ENCODE assay signal across 15 mouse cellular contexts in the genomic region with DNA sequence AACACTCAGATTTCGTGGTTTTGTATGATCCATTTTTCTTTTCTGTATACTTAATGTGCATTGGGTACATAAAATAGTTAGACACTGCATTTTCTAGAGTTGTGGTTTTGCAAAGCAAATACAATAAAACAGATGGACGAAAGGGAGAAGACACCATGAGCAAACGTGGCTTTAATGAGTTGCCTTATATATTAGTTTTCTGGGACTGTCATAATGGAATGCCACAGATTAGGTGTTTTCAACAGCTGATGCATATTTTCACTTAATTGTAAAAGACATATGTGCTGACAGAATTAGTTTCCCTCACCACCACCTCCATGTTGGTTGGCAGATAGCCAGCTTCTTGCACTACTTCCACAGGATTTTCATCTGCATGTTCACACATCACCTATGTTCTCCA.
"Had no signal": no experiment of that assay in that cellular context is flagged by ENCODE, and none has a peak within 500 bp of the region (broad histone marks: within the 10 kb centered on the region; RNA-seq: fewer than 3 reads in every experiment).

No protein-coding gene starts in this region.

- H3K4me3 ChIP-seq: kidney, embryonic 15.5 days; left cerebral cortex, adult 2 months; liver, embryonic 13.5 days; megakaryocyte, embryonic 14.5 days; midbrain, embryonic 10.5 days; midbrain, embryonic 13.5 days; myocyte had no signal

- H3K9me3 ChIP-seq: kidney, embryonic 15.5 days; liver, embryonic 13.5 days; megakaryocyte, embryonic 14.5 days; midbrain, embryonic 10.5 days; midbrain, embryonic 13.5 days had no signal

- H3K9ac ChIP-seq: kidney, embryonic 15.5 days; liver, embryonic 13.5 days; midbrain, embryonic 13.5 days had no signal

- ATAC-seq: intestine, postnatal 0 days; midbrain, embryonic 13.5 days; midbrain, embryonic 16.5 days had no signal

- H3K27ac ChIP-seq: kidney, embryonic 15.5 days; left cerebral cortex, adult 2 months; liver, embryonic 13.5 days; midbrain, embryonic 10.5 days; midbrain, embryonic 13.5 days had no signal

- DNase-seq: kidney, adult 2 months; kidney, postnatal 10 days; kidney, postnatal 36 days; layer of hippocampus, postnatal 36 days; liver, embryonic 13.5 days; thymus, adult 18-20 months; thymus, postnatal 36 days had no signal

- H3K4me1 ChIP-seq: kidney, embryonic 15.5 days; liver, embryonic 13.5 days; megakaryocyte, embryonic 14.5 days; midbrain, embryonic 10.5 days; midbrain, embryonic 13.5 days had no signal

- H3K4me2 ChIP-seq: kidney, embryonic 15.5 days; liver, embryonic 13.5 days; midbrain, embryonic 13.5 days had no signal

- H3K27me3 ChIP-seq: kidney, embryonic 15.5 days; liver, embryonic 13.5 days; megakaryocyte, embryonic 14.5 days; midbrain, embryonic 13.5 days had no signal

- H3K36me3 ChIP-seq: kidney, embryonic 15.5 days; liver, embryonic 13.5 days; midbrain, embryonic 10.5 days; midbrain, embryonic 13.5 days had no signal
